Mouse (Mus musculus): ENCODE measurements around the gene Mt2. TPM values are rescaled to one million over a fixed set of nuclear protein-coding genes. Genes with fewer than 3 reads are reported as not detected.
"Not testable (repeated sequence)": the region's sequence is repeated elsewhere in the genome, so short reads cannot be mapped to it uniquely, and the experiment has no call there.

The Mt2 gene
- 100 to 1,000 TPM in 1 of 2 experiments, 10 to 100 TPM in 1; 83.6 to 103 TPM for total RNA-seq (2021)
- long read RNA-seq, experiment 1, transcript Mt2-201 (3 exons, 511 nt) = major isoform, 23 of 24 reads
- long read RNA-seq, experiment 1, partial matches to known transcripts = 0 of 24 reads
- long read RNA-seq, experiment 1, other reads (novel, unspliced or antisense) = 1 of 24 reads
- long read RNA-seq, experiment 2, transcript Mt2-201 (3 exons, 511 nt) = major isoform, 21 of 24 reads
- long read RNA-seq, experiment 2, partial matches to known transcripts = 0 of 24 reads
- long read RNA-seq, experiment 2, other reads (novel, unspliced or antisense) = 3 of 24 reads

DNA sequence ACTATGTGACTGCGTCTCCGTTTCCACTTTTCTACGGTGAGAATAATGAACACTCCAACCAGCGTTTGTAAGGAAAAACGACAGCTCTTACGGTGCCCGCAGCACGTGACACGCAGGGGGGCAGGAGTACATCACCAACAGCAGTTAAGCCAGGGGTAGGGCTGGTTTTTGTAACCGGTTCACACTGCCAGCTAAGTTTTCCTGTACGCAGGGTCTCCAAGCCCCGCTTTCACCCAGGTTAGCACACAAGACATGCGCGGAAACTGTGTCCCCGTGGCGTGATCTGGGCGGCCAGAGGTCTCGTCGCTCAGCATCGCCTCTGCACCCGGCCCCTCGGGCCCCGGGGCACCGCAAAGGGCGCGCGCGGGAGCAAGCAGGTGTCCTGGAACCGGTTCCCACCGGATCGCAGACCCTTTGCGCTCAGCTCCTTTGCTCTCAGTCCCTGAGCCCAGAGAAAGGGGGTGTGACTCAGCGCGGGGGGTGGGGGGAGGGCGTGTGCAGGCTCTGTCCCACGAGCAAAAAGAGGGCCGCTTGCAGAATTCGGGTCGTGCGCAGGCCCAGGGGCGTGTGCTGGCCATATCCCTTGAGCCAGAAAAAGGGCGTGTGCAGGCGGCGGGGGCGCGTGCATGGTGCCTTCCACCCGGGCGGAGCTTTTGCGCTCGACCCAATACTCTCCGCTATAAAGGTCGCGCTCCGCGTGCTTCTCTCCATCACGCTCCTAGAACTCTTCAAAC lies at the start of gene Mt2:
Gene Mt2 (plus strand): TSS at position 590 of the 734 bp plus-strand sequence.
- peak; percentile 60 to 84 for DNase-seq (ENCODE audit: low spot score in 2 of 2)

- DNase-seq (ENCODE audit: low spot score in 2 of 2) = no peak
Measured at GRCm38 (mm10) chr8:94122711-94123468, 49.6 kb upstream of the Mt2 start.

GRCm38 (mm10) chr8:94127711-94128110 lies 44.8 kb upstream of the Mt2 start:
- DNase-seq (ENCODE audit: low spot score in 2 of 2) = no peak

- DNase-seq (ENCODE audit: low spot score in 2 of 2) = no peak
Measured at GRCm38 (mm10) chr8:94129133-94129789, 43.2 kb upstream of the Mt2 start.

- no peak for DNase-seq (ENCODE audit: low spot score in 2 of 2)
Measured at GRCm38 (mm10) chr8:94130126-94130525, 42.3 kb upstream of the Mt2 start.

GRCm38 (mm10) chr8:94132096-94132495 lies 40.4 kb upstream of the Mt2 start:
- no peak for DNase-seq (ENCODE audit: low spot score in 2 of 2)

GRCm38 (mm10) chr8:94134601-94135000 lies 37.9 kb upstream of the Mt2 start:
- not testable (repeated sequence) for DNase-seq (ENCODE audit: low spot score in 2 of 2)

GRCm38 (mm10) chr8:94135556-94135955 lies 36.9 kb upstream of the Mt2 start:
- DNase-seq (ENCODE audit: low spot score in 2 of 2) = no peak

DNA sequence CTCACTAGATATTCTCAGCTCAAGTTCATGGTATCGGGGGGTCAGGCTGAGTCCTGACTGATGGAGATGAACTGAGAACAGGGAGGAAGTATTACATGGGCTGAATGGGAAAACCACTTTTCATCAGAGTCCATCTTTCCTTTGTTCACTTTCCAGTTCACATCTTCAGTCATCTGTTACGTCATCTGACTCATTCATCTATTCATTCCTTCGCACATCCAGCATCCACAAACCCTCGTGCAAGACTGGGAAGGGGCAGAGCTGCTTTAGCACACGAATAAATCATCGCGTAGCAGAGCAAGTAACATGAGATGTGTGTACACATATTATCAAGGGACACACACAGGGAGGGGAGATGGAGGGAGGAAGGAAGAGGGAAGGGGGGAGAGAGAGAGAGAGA lies 36.3 kb upstream of the Mt2 start:
- no peak for DNase-seq (ENCODE audit: low spot score in 2 of 2)

DNA sequence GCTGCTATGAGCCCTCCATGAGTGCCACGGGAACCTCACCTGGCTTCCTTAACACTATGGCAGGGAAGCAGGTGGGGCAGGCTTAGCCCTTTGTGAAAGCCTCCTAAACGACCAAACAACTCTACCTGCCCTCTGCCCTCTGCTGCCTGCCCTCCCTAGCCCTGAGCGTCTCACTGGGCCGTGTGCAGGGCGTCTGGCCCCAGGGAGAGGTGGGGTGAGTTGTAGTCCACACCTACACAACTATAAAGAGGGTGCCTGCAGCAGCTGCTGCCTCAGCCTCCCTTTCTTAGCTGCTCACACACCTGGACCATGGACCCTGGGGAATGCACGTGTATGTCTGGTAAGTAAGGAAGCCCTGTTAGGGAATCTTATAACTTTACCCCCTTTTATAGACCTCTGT lies 35.5 kb upstream of the Mt2 start, which contains the start of gene Mt4:
Gene Mt4 (plus strand): TSS at position 265 of the 400 bp plus-strand sequence.
- no peak for DNase-seq (ENCODE audit: low spot score in 2 of 2)

- no peak for DNase-seq (ENCODE audit: low spot score in 2 of 2)
Measured at GRCm38 (mm10) chr8:94140266-94140795, 32.1 kb upstream of the Mt2 start.

GRCm38 (mm10) chr8:94148236-94148635 lies 24.2 kb upstream of the Mt2 start:
- DNase-seq (ENCODE audit: low spot score in 2 of 2) = no peak

GRCm38 (mm10) chr8:94150925-94151324 lies 21.5 kb upstream of the Mt2 start:
- no peak for DNase-seq (ENCODE audit: low spot score in 2 of 2)

- DNase-seq (ENCODE audit: low spot score in 2 of 2) = peak in 1 of 2 experiments; percentile 47
Measured at GRCm38 (mm10) chr8:94152513-94153300, 19.8 kb upstream of the Mt2 start, which contains the start of gene Mt3. TSS of gene Mt3 (plus strand) at chr8:94152607.

- DNase-seq (ENCODE audit: low spot score in 2 of 2) = no peak
Measured at GRCm38 (mm10) chr8:94153451-94153850, 19.0 kb upstream of the Mt2 start.

DNA sequence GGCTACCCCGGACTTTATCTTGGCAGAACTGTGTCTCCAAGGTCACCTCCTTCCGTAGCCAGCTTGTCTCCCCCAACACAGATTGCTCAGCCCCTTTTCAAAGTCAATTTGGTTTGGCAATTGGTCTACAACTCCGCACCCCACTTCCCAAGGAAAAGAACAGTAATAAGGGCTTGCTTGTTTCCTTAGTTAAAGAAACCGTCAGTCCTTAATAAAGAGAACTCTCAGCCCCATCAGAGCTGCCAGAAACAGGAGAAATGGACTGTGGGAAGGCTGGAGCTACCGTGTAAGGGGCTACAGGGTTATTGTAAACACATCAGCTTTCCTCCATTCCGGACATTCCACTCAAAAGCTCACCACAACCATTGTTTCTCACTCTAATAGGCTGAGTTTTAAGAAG lies 17.9 kb upstream of the Mt2 start:
- no peak for DNase-seq (ENCODE audit: low spot score in 2 of 2)

- no peak for DNase-seq (ENCODE audit: low spot score in 2 of 2)
Measured at GRCm38 (mm10) chr8:94156092-94156491, 16.4 kb upstream of the Mt2 start.

DNA sequence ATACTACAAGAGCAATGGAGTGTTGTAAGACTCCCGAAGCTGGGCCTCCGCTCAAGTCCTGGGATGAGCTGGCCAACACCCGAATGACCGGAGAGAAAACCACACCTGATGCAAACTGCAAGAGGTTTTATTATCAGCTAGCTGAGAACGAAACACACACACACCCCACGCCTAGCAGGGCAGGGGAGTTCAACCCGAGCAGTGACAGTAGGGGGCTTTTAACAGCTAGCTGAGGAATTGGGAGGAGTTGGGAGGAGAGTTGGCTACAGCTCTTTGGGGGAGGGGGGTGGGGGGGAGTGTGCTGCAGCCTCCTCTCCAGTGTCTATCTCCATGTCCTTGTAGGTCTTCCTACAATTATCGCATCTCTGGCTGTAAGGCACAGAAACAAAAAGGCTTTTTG lies 6.7 kb upstream of the Mt2 start:
- not testable (repeated sequence) for DNase-seq (ENCODE audit: low spot score in 2 of 2)

DNA sequence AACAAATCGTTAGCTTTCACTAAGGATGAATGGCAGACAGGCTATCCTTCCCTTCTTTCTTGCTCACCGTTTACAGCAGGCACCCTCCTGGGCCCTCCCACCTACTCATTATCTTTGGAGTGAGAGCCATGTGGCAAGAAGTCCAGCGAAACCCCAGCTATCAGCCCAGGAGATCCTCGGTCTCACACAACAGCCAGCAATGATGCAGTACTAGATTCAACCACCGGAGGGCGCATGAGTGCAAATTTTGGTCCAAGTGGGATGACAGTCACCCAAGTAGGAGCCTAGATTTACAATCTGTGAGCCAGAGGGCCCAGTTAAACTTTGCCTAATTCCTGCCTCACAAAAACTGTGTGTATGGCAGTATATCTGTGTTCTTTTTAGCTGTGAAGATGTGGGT lies 5.2 kb upstream of the Mt2 start:
- DNase-seq (ENCODE audit: low spot score in 2 of 2) = peak; percentile 80 to 82

DNA sequence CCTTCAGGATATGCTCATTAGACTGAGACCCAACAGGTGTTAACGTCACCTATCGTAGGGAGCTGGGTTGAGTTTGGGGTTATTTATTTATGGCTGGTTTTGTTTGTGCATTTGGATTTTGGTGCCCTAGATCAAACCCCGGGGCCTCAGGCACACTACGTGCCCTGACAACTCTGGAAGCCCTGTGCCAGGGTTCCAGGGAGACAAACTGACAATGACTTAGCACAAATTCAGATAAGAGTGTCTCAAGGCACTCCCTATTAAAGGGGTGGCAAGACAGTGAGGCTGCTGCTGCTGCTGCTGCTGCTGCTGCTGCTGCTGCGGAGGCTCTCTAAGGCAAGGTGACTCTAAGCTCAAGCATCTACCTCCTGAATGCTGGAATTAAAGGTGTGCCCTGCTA lies 2.9 kb upstream of the Mt2 start:
- no peak for DNase-seq (ENCODE audit: low spot score in 2 of 2)

Data from gastrocnemius, postnatal 4 days (tissue).